Mouse (Mus musculus) myocyte (in vitro differentiated cells): ENCODE measurements around the gene Rnf215. TPM values are rescaled to one million over a fixed set of nuclear protein-coding genes. Genes with fewer than 3 reads are reported as not detected.
A peak's percentile ranks its signal among the peaks of the same experiment; 100 is the strongest.

Experiments
- H3K27me3 ChIP-seq: one replicate; pipeline ENCODE4 v1.6.1; 2011; ENCODE audit not compliant: control insufficient read depth, insufficient read depth, insufficient read length
- H3K36me3 ChIP-seq: one replicate; pipeline ENCODE4 v1.6.1; 2011; ENCODE audit not compliant: control insufficient read depth, insufficient read depth
- H3K4me2 ChIP-seq: one replicate; pipeline ENCODE4 v1.6.1; 2011; ENCODE audit warnings: low read depth, control low read depth
- H3K4me3 ChIP-seq: one replicate; pipeline ENCODE4 v1.5.1; 2011; ENCODE audit warnings: mild to moderate bottlenecking, control low read depth, moderate library complexity
- H3K79me2 ChIP-seq: one replicate; pipeline ENCODE4 v1.6.1; 2011; ENCODE audit not compliant: control insufficient read depth, insufficient read depth
- H3ac ChIP-seq: one replicate; pipeline ENCODE4 v1.6.1; 2011; ENCODE audit not compliant: control insufficient read depth, insufficient read length
- CEBPB ChIP-seq: IDR thresholded peaks from 2 replicates; pipeline ENCODE4 v1.6.1; 2011; ENCODE audit warnings: mild to moderate bottlenecking, moderate library complexity; ENCODE audit not compliant: poor library complexity, insufficient read depth, severe bottlenecking
- E2F4 ChIP-seq: IDR thresholded peaks from one replicate; pipeline ENCODE4 v1.6.1; 2011; ENCODE audit warnings: mild to moderate bottlenecking, control low read depth, moderate library complexity; ENCODE audit not compliant: insufficient read depth
- MAX ChIP-seq: IDR thresholded peaks from one replicate; pipeline ENCODE4 v1.6.1; 2011; ENCODE audit warnings: low read depth, mild to moderate bottlenecking, control low read depth
- MYOD1 ChIP-seq, 3 experiments: IDR thresholded peaks; one replicate each; pipeline ENCODE4 v1.6.1; 2011; ENCODE audit warnings: control low read depth in 2 of 3, low read depth in 2 of 3, mild to moderate bottlenecking in 2 of 3, moderate library complexity in 1 of 3; ENCODE audit not compliant: insufficient read length in 2 of 3, control insufficient read depth in 1 of 3
- MYOG ChIP-seq, 3 experiments: IDR thresholded peaks; one replicate each; pipeline ENCODE4 v1.6.1; 2011; ENCODE audit warnings: control low read depth in 2 of 3, low read depth in 2 of 3, mild to moderate bottlenecking in 2 of 3; ENCODE audit not compliant: insufficient read length in 2 of 3, control insufficient read depth in 1 of 3, insufficient read depth in 1 of 3
- POLR2A ChIP-seq: IDR thresholded peaks from one replicate; pipeline ENCODE4 v1.6.1; 2011; ENCODE audit warnings: low read depth, mild to moderate bottlenecking, control low read depth, moderate library complexity; ENCODE audit not compliant: insufficient read length
- POLR2AphosphoS2 ChIP-seq: IDR thresholded peaks from one replicate; pipeline ENCODE4 v1.6.1; 2011; ENCODE audit warnings: low read depth, control low read depth; ENCODE audit not compliant: insufficient read length
- REST ChIP-seq: IDR thresholded peaks from one replicate; pipeline ENCODE4 v1.6.1; 2011; ENCODE audit warnings: mild to moderate bottlenecking, control low read depth, moderate library complexity; ENCODE audit not compliant: insufficient read depth, insufficient read length
- SRF ChIP-seq: IDR thresholded peaks from one replicate; pipeline ENCODE4 v1.6.1; 2011; ENCODE audit warnings: low read depth; ENCODE audit not compliant: control insufficient read depth, insufficient read length
- TCF12 ChIP-seq: IDR thresholded peaks from one replicate; pipeline ENCODE4 v1.6.1; 2011; ENCODE audit warnings: mild to moderate bottlenecking, control low read depth; ENCODE audit not compliant: poor library complexity, insufficient read depth, severe bottlenecking
- TCF3 ChIP-seq: IDR thresholded peaks from one replicate; pipeline ENCODE4 v1.6.1; 2011; ENCODE audit warnings: low read depth, control low read depth; ENCODE audit not compliant: insufficient read length
- USF1 ChIP-seq: IDR thresholded peaks from one replicate; pipeline ENCODE4 v1.6.1; 2011; ENCODE audit warnings: low read depth, mild to moderate bottlenecking, control low read depth, moderate library complexity
- polyA plus RNA-seq: library from polyadenylated mRNA; unstranded; fragments of >200 nt; fragmentation: generic; extraction: Trizol; gene quantifications from one replicate; pipeline ENCODE4 v1.2.1, GENCODE M21; 2012; ENCODE audit warnings: missing spikeins

Gene Rnf215
- polyA plus RNA-seq: 18.1 TPM

GRCm38 (mm10) chr11:4134986-4135935, at the start of gene Rnf215:
TSS of gene Rnf215 (plus strand) at chr11:4135202.
- TF ChIP-seq POLR2A (peak; percentile 93), POLR2AphosphoS2 (peak; percentile 84), SRF (no peak)
- H3K4me3 ChIP-seq: peak within 1 kb of the TSS; percentile 54
- peak within 1 kb of the TSS; percentile 46 for H3ac ChIP-seq
- peak within 1 kb of the TSS; percentile 87 for H3K4me2 ChIP-seq
- H3K27me3 ChIP-seq: no peaks in the 10 kb centered on the region
- no peaks in the 10 kb centered on the region for H3K36me3 ChIP-seq
- no peaks in the 10 kb centered on the region for H3K79me2 ChIP-seq

GRCm38 (mm10) chr11:4086246-4086645, 48.8 kb upstream of the Rnf215 start:
- TF ChIP-seq POLR2A (no peak), E2F4 (no peak), MYOD1 (IDR thresholded peaks at IDR 0.05; ENCODE audit: control insufficient read depth in 1 of 3, insufficient read length in 2 of 3, low read depth in 2 of 3) (peak in 1 of 3 experiments; percentile 11), MYOG (IDR thresholded peaks at IDR 0.05; ENCODE audit: control insufficient read depth in 1 of 3, insufficient read depth in 1 of 3, insufficient read length in 2 of 3, low read depth in 2 of 3) (peak in 1 of 3 experiments; percentile 40)
- no peaks in the 10 kb centered on the region for H3K27me3 ChIP-seq
- H3ac ChIP-seq: no peak overlapping the region
- no peaks in the 10 kb centered on the region for H3K36me3 ChIP-seq
- no peaks in the 10 kb centered on the region for H3K79me2 ChIP-seq
- H3K4me3 ChIP-seq: no peak overlapping the region
- no peak overlapping the region for H3K4me2 ChIP-seq

- H3K27me3 ChIP-seq: no peaks in the 10 kb centered on the region
- no peak overlapping the region for H3K4me3 ChIP-seq
- TF ChIP-seq POLR2AphosphoS2 (no peak), MYOG (IDR thresholded peaks at IDR 0.05; ENCODE audit: control insufficient read depth in 1 of 3, insufficient read depth in 1 of 3, insufficient read length in 2 of 3, low read depth in 2 of 3) (peak in 1 of 3 experiments; percentile 52), MYOD1 (IDR thresholded peaks at IDR 0.05; ENCODE audit: control insufficient read depth in 1 of 3, insufficient read length in 2 of 3, low read depth in 2 of 3) (peak in 1 of 3 experiments; percentile 11)
- H3K4me2 ChIP-seq: no peak overlapping the region
- H3ac ChIP-seq: no peak overlapping the region
- no peaks in the 10 kb centered on the region for H3K36me3 ChIP-seq
- no peaks in the 10 kb centered on the region for H3K79me2 ChIP-seq
Observed at GRCm38 (mm10) chr11:4087267-4087666, 47.7 kb upstream of the Rnf215 start.

- Histone ChIP-seq H3K36me3 (no peaks in the 10 kb centered on the region), H3K27me3 (no peaks in the 10 kb centered on the region), H3K4me3 (peak overlapping the region; percentile 38), H3ac (no peak overlapping the region), H3K79me2 (no peaks in the 10 kb centered on the region), H3K4me2 (no peak overlapping the region)
- TF ChIP-seq REST (no peak), POLR2A (no peak), MAX (no peak), SRF (no peak), TCF3 (no peak), CEBPB (no peak), E2F4 (no peak), USF1 (no peak), POLR2AphosphoS2 (no peak), MYOG (IDR thresholded peaks at IDR 0.05; ENCODE audit: control insufficient read depth in 1 of 3, insufficient read depth in 1 of 3, insufficient read length in 2 of 3, low read depth in 2 of 3) (no peak), MYOD1 (IDR thresholded peaks at IDR 0.05; ENCODE audit: control insufficient read depth in 1 of 3, insufficient read length in 2 of 3, low read depth in 2 of 3) (no peak), TCF12 (no peak)
Observed at GRCm38 (mm10) chr11:4093459-4094377, 41.3 kb upstream of the Rnf215 start.

GRCm38 (mm10) chr11:4094378-4095170, 40.4 kb upstream of the Rnf215 start:
- Histone ChIP-seq H3K4me3 (peak overlapping the region; percentile 38), H3K4me2 (peak overlapping the region; percentile 70), H3ac (peak overlapping the region; percentile 28), H3K27me3 (no peaks in the 10 kb centered on the region), H3K79me2 (no peaks in the 10 kb centered on the region), H3K36me3 (no peaks in the 10 kb centered on the region)
- TF ChIP-seq TCF3 (no peak), SRF (no peak), USF1 (no peak), MAX (no peak), CEBPB (no peak), TCF12 (no peak), REST (no peak), POLR2AphosphoS2 (no peak), E2F4 (no peak), POLR2A (no peak), MYOD1 (IDR thresholded peaks at IDR 0.05; ENCODE audit: control insufficient read depth in 1 of 3, insufficient read length in 2 of 3, low read depth in 2 of 3) (no peak)
